In genomic region chr17:22784481-22784880, GRCm38 (mm10) we compare ENCODE assay signal across 21 mouse cellular contexts.
"Had no signal": no experiment of that assay in that cellular context is flagged by ENCODE, and none has a peak within 500 bp of the region (broad histone marks: within the 10 kb centered on the region; RNA-seq: fewer than 3 reads in every experiment).

No protein-coding gene starts in this region.

- H3K36me3 ChIP-seq: liver, embryonic 13.5 days; stomach, embryonic 15.5 days had no signal

- H3K9ac ChIP-seq: limb, embryonic 13.5 days; liver, embryonic 13.5 days; midbrain, embryonic 13.5 days; neural tube, embryonic 13.5 days; stomach, embryonic 15.5 days had no signal

- H3K4me1 ChIP-seq: limb, embryonic 10.5 days; limb, embryonic 13.5 days; liver, embryonic 13.5 days; midbrain, embryonic 10.5 days; midbrain, embryonic 13.5 days; neural tube, embryonic 13.5 days; stomach, embryonic 15.5 days had no signal

- H3K27ac ChIP-seq: limb, embryonic 10.5 days; limb, embryonic 13.5 days; liver, embryonic 13.5 days; midbrain, embryonic 10.5 days; midbrain, embryonic 13.5 days; neural tube, embryonic 13.5 days; stomach, embryonic 15.5 days had no signal

- H3K27me3 ChIP-seq: limb, embryonic 13.5 days; liver, embryonic 13.5 days; megakaryocyte, embryonic 14.5 days; midbrain, embryonic 13.5 days; neural tube, embryonic 13.5 days; stomach, embryonic 15.5 days had no signal

- DNase-seq: kidney, adult 9 months; kidney, postnatal 14 days; kidney, postnatal 4 days; liver; liver, embryonic 13.5 days; lung, adult 2 months; lung, postnatal 36 days; retina, postnatal 1 day; right cerebral cortex, postnatal 4 days; spleen, adult 18-20 months; thymus, postnatal 25 days had no signal

- ATAC-seq: lung, postnatal 0 days; midbrain, embryonic 13.5 days; midbrain, embryonic 16.5 days had no signal

- H3K9me3 ChIP-seq: limb, embryonic 10.5 days; stomach, embryonic 15.5 days had no signal

- H3K4me3 ChIP-seq: limb, embryonic 10.5 days; limb, embryonic 13.5 days; liver, embryonic 13.5 days; megakaryocyte, embryonic 14.5 days; midbrain, embryonic 10.5 days; midbrain, embryonic 13.5 days; myocyte; neural tube, embryonic 13.5 days; stomach, embryonic 15.5 days had no signal
